Mouse (Mus musculus) heart, embryonic 14.5 days (tissue): ENCODE results near the gene Ncoa3. TPM values are rescaled to one million over a fixed set of nuclear protein-coding genes. Genes with fewer than 3 reads are reported as not detected.

ENCODE experiments used
- ATAC-seq: fragments of 200-750 bp; cut with Nextera tagmentation; 2 replicates; pipeline ENCODE4 v1.8.0; 2017; ENCODE audit warnings: low read depth, moderate TSS enrichment; ENCODE audit not compliant: insufficient number of reproducible peaks, insufficient read depth, low FRiP score
- H3K27ac ChIP-seq, 2 experiments: fragments of 200-500 bp in 1 of 2; fragments of 300-500 bp in 1 of 2; sonication (generic) in 1 of 2; replicated peaks in 1 of 2; 2 replicates each; pipeline ENCODE4 v1.5.1; 2012 to 2014; ENCODE audit warnings: low read depth in 2 of 2, low read length in 2 of 2, control low read depth in 1 of 2, mild to moderate bottlenecking in 1 of 2, mixed read lengths in 1 of 2; ENCODE audit not compliant: control insufficient read depth in 1 of 2, insufficient read depth in 1 of 2
- H3K27me3 ChIP-seq: fragments of 300-500 bp; sonication (generic); 2 replicates; pipeline ENCODE4 v1.6.1; 2014; ENCODE audit warnings: mild to moderate bottlenecking, low read length, control low read depth; ENCODE audit not compliant: control insufficient read depth, insufficient read depth
- H3K36me3 ChIP-seq: fragments of 300-500 bp; sonication (generic); 2 replicates; pipeline ENCODE4 v1.6.1; 2014; ENCODE audit warnings: mild to moderate bottlenecking, control low read depth, low read length, mixed read lengths; ENCODE audit not compliant: control insufficient read depth, insufficient read depth
- H3K4me1 ChIP-seq, 2 experiments: fragments of 200-500 bp in 1 of 2; fragments of 300-500 bp in 1 of 2; sonication (generic) in 1 of 2; 2 replicates each; pipeline ENCODE4 v1.6.1; 2012 to 2014; ENCODE audit warnings: low read length in 2 of 2, control low read depth in 1 of 2, mixed read lengths in 1 of 2; ENCODE audit not compliant: control insufficient read depth in 2 of 2, insufficient read depth in 2 of 2
- H3K4me2 ChIP-seq: fragments of 300-500 bp; sonication (generic); 2 replicates; pipeline ENCODE4 v1.6.1; 2014; ENCODE audit warnings: mild to moderate bottlenecking, low read length
- H3K4me3 ChIP-seq, 2 experiments: fragments of 200-500 bp in 1 of 2; fragments of 300-500 bp in 1 of 2; sonication (generic) in 1 of 2; 2 replicates each; pipeline ENCODE4 v1.5.1; 2012 to 2014; ENCODE audit warnings: low read length in 2 of 2, mild to moderate bottlenecking in 2 of 2, control low read depth in 1 of 2, low read depth in 1 of 2, moderate library complexity in 1 of 2; ENCODE audit not compliant: control insufficient read depth in 1 of 2, insufficient read depth in 1 of 2
- H3K9ac ChIP-seq: fragments of 300-500 bp; sonication (generic); 2 replicates; pipeline ENCODE4 v1.6.1; 2014; ENCODE audit warnings: mild to moderate bottlenecking, low read length
- H3K9me3 ChIP-seq: fragments of 300-500 bp; sonication (generic); 2 replicates; pipeline ENCODE4 v1.6.1; 2016; ENCODE audit warnings: low read length, control low read depth; ENCODE audit not compliant: control insufficient read depth
- WGBS: fragments of 180-500 bp; shearing (Covaris S2); extraction: QIAGEN DNeasy Blood & Tissue Kit; methylation state at CpG from one replicate; pipeline ENCODE4 v1.1.7; 2014; 5-methylcytosine and 5-hydroxymethylcytosine counted together
- polyA plus RNA-seq: library from polyadenylated mRNA; unstranded; fragments of >200 nt; fragmentation: Nextera tagmentation; extraction: Ambion mirVana; gene quantifications from 2 replicates; pipeline ENCODE4 v1.2.1, GENCODE M21; 2014

The Ncoa3 gene
- polyA plus RNA-seq, 1 experiment from 2014 or later = 12.5 TPM

- Histone ChIP-seq H3K4me1 (peaks cover 10 to 39% of the 10 kb centered on the region in 2 experiments), H3K27ac (no peak overlapping the region), H3K36me3 (0 out of 2 replicates have a peak, but pooled peaks cover 7% of the 10 kb centered on the region), H3K9ac (no peak overlapping the region), H3K4me2 (no peak overlapping the region), H3K9me3 (no peaks in the 10 kb centered on the region), H3K27me3 (no peaks in the 10 kb centered on the region), H3K4me3 (no peak overlapping the region)
- WGBS = 89% methylated on average over 4 of the region's 4 CpGs
- ATAC-seq = no peak
Measured at GRCm38 (mm10) chr2:165996130-165996529, 3.7 kb downstream of the Ncoa3 start.

DNA sequence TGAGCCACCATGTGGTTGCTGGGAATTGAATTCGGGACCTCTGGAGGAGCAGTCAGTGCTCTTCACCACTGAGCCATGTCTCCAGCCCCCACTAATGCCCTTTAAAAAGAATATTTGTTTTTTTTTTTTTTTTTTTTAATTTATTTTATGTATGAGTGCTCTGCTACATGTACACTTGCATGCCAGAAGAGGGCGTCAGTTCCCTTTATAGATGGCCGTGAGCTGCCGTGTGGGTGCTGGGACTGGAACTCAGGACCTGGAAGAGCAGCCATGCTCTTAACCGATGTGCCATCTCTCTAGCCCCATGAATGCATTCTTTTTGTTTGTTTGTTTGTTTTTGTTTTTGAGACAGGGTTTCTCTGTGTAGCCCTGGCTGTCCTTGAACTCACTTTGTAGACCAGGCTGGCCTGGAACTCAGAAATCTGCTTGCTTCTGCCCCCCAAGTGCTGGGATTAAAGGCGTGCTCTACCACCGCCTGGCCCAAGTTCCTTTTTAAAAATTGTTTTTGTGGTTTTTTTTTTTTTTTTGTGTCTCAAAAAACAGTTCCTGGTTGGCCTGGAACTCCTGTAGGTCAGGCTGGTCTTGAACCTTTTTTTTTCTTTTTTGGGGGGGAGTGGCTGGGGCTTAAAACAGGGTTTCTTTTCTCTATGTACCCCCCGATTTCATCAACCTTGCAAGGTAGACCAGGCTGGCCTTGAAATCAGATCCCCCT is 5.0 kb downstream of the Ncoa3 start:
- 97% methylated on average over 8 of the region's 8 CpGs for WGBS

DNA sequence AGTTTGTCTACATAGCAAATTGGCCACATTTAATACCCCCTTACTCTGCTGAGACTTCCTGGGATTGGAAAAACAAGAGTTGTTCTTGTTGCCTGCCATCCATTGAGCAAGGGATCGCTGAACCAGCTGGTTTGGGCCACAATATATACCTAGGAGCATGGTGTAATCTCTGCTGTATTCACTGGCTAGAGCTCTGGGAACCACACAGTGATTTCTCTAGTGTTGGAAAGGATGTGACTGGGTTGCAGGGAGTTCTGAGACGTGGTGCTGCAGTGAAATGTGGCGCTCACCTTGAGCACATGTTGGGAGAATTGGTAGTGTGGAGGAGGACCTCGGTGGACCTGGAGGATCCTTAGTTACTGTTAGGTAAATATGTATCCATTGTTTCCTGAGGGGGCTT is 6.5 kb downstream of the Ncoa3 start:
- Histone ChIP-seq H3K36me3 (0 out of 2 replicates have a peak, but pooled peaks cover 7% of the 10 kb centered on the region), H3K9ac (no peak overlapping the region), H3K4me2 (peak overlapping the region; percentile 31; the same call in 1 of the 2 replicates), H3K4me1 (peaks cover 9 to 32% of the 10 kb centered on the region in 2 experiments), H3K27me3 (no peaks in the 10 kb centered on the region), H3K27ac (no peak overlapping the region), H3K9me3 (no peaks in the 10 kb centered on the region), H3K4me3 (no peak overlapping the region)
- no peak for ATAC-seq
- 30% methylated on average over 4 of the region's 4 CpGs for WGBS

More for the DNA sequence above, 5.0 kb downstream of the Ncoa3 start:
- Histone ChIP-seq H3K4me1 (peaks cover 11 to 38% of the 10 kb centered on the region in 2 experiments), H3K9ac (no peak overlapping the region), H3K27me3 (no peaks in the 10 kb centered on the region), H3K36me3 (0 out of 2 replicates have a peak, but pooled peaks cover 7% of the 10 kb centered on the region), H3K4me3 (no peak overlapping the region), H3K9me3 (no peaks in the 10 kb centered on the region), H3K27ac (no peak overlapping the region), H3K4me2 (no peak overlapping the region)
- no peak for ATAC-seq

DNA sequence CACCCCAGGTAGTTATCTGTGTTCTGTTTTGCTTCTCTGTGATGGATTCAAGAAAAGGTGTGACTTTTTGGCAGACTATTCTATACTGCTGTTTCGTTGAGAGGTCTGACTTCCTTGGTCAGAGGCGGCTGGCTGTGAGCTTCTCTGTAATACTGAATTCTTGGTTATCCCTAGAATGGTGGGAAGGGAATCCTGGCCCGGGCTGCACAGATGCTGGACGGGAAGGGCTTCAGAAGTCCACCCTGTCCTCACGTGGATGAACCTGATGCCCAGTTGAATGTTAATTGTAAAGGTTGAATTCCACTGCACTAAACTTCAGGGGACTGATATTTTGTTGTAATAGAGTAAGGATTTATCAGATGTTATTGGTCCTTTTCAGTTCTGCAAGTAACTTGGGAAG is 7.4 kb downstream of the Ncoa3 start:
- Histone ChIP-seq H3K4me3 (no peak overlapping the region), H3K9me3 (no peaks in the 10 kb centered on the region), H3K36me3 (0 out of 2 replicates have a peak, but pooled peaks cover 3% of the 10 kb centered on the region), H3K4me2 (peak overlapping the region; percentile 31), H3K4me1 (peaks cover 9 to 32% of the 10 kb centered on the region in 2 experiments), H3K27ac (no peak overlapping the region), H3K9ac (0 out of 2 replicates have a peak overlapping the region, but pooled peaks have one; percentile 31), H3K27me3 (no peaks in the 10 kb centered on the region)
- WGBS = 8% methylated on average over 5 of the region's 5 CpGs
- ATAC-seq = no peak

DNA sequence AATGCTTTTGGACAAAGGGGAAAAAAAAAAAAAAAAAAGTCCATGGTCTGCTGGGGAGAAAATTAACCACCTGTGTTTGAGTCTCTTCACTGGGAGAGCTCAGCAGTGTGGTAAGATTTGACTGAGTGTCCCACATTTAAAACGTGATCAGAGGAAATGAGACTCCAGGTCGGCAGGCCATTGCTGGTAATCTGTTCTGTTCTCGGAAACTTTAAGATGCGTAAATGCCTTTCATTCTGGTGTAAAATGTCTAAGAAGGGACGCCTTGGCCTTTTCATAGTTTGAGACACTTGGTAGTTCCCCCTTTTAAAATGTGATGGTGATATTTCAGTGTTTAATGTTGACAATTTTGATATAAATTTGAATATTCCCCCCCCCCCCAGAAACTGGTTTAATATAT is 7.8 kb downstream of the Ncoa3 start:
- no peak overlapping the region for H3K4me3 ChIP-seq
- H3K9ac ChIP-seq = no peak overlapping the region
- H3K4me1 ChIP-seq = peaks cover 9 to 32% of the 10 kb centered on the region in 2 experiments
- H3K4me2 ChIP-seq = peak overlapping the region; percentile 22
- no peak overlapping the region for H3K27ac ChIP-seq
- ATAC-seq = no peak
- H3K9me3 ChIP-seq = no peaks in the 10 kb centered on the region
- no peaks in the 10 kb centered on the region for H3K27me3 ChIP-seq
- 30% methylated on average over 5 of the region's 5 CpGs for WGBS
- 0 out of 2 replicates have a peak, but pooled peaks cover 3% of the 10 kb centered on the region for H3K36me3 ChIP-seq

DNA sequence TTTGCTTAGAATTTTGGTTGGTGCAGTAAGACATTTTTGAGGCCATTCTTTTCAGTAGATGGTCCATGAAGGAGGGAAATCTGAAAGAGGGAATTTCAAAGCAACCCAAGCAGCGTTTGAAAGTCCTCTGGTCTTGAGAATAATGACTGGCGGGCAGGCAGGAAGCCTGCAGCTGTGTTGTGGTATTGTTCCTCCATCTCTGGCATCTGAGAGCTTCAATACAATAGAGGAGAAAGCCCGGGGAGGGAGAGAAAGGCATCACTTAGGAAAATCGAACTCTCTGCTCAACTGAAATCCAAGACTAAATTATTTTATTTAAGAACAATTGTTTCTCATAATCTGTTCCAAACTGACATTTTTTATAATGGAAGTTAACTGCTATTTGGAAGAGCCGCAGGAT is 8.3 kb downstream of the Ncoa3 start:
- Histone ChIP-seq H3K4me1 (peaks cover 9 to 32% of the 10 kb centered on the region in 2 experiments), H3K4me2 (peak overlapping the region; percentile 22), H3K27me3 (no peaks in the 10 kb centered on the region), H3K27ac (0 out of 4 replicates have a peak overlapping the region, but pooled peaks of 1 of the 2 experiments have one; percentile 4), H3K9ac (no peak overlapping the region; the same call in 1 of the 2 replicates), H3K36me3 (0 out of 2 replicates have a peak, but pooled peaks cover 2% of the 10 kb centered on the region), H3K4me3 (no peak overlapping the region), H3K9me3 (no peaks in the 10 kb centered on the region)
- no peak for ATAC-seq
- 33% methylated on average over 5 of the region's 5 CpGs for WGBS

GRCm38 (mm10) chr2:166001362-166001761 is 8.9 kb downstream of the Ncoa3 start:
- no peak for ATAC-seq
- no peak overlapping the region for H3K9ac ChIP-seq
- H3K36me3 ChIP-seq = no peaks in the 10 kb centered on the region
- no peaks in the 10 kb centered on the region for H3K9me3 ChIP-seq
- H3K4me2 ChIP-seq = no peak overlapping the region
- H3K4me3 ChIP-seq = no peak overlapping the region
- H3K27ac ChIP-seq = no peak overlapping the region
- WGBS = 49% methylated on average over 2 of the region's 2 CpGs
- peaks cover 9 to 36% of the 10 kb centered on the region in 2 experiments for H3K4me1 ChIP-seq
- no peaks in the 10 kb centered on the region for H3K27me3 ChIP-seq
